Mouse (Mus musculus): ENCODE results near the gene Tomm40. TPM values are rescaled to one million over a fixed set of nuclear protein-coding genes. Genes with fewer than 3 reads are reported as not detected.
A peak's percentile ranks its signal among the peaks of the same experiment; 100 is the strongest.

Gene Tomm40
- polyA plus RNA-seq, 1 experiment = 64.2 TPM

- Histone ChIP-seq H3K4me3 (ENCODE audit: insufficient read depth, low read depth, low read length) (no peak overlapping the region), H3K27ac (replicated peaks; ENCODE audit: low read depth, low read length) (no peak overlapping the region), H3K4me1 (ENCODE audit: control insufficient read depth, insufficient read depth, insufficient read length, low read length) (peaks cover 3% of the 10 kb centered on the region; the same call in 1 of the 2 replicates)
Observed at GRCm38 (mm10) chr7:19673083-19673699, 42.0 kb downstream of the Tomm40 start.

GRCm38 (mm10) chr7:19671511-19671910 is 43.7 kb downstream of the Tomm40 start:
- no peak overlapping the region for H3K4me3 ChIP-seq (ENCODE audit: insufficient read depth, low read depth, low read length)
- H3K27ac ChIP-seq (replicated peaks; ENCODE audit: low read depth, low read length) = no peak overlapping the region
- peaks cover under 1% of the 10 kb centered on the region; the same call in 1 of the 2 replicates for H3K4me1 ChIP-seq (ENCODE audit: control insufficient read depth, insufficient read depth, insufficient read length, low read length)

GRCm38 (mm10) chr7:19668947-19669721 is 46.1 kb downstream of the Tomm40 start:
- H3K27ac ChIP-seq (replicated peaks; ENCODE audit: low read depth, low read length) = peak overlapping the region; percentile 88
- peak overlapping the region; percentile 16; the same call in 1 of the 2 replicates for H3K4me3 ChIP-seq (ENCODE audit: insufficient read depth, low read depth, low read length)
- H3K4me1 ChIP-seq (ENCODE audit: control insufficient read depth, insufficient read depth, insufficient read length, low read length) = no peaks in the 10 kb centered on the region

- Histone ChIP-seq H3K4me1 (ENCODE audit: control insufficient read depth, insufficient read depth, insufficient read length, low read length) (peaks cover 8% of the 10 kb centered on the region), H3K4me3 (ENCODE audit: insufficient read depth, low read depth, low read length) (no peak overlapping the region), H3K27ac (replicated peaks; ENCODE audit: low read depth, low read length) (peak overlapping the region; percentile 58)
Observed at GRCm38 (mm10) chr7:19667434-19667833, 47.8 kb downstream of the Tomm40 start.

- Histone ChIP-seq H3K27ac (replicated peaks; ENCODE audit: low read depth, low read length) (peak overlapping the region; percentile 58), H3K4me3 (ENCODE audit: insufficient read depth, low read depth, low read length) (no peak overlapping the region), H3K4me1 (ENCODE audit: control insufficient read depth, insufficient read depth, insufficient read length, low read length) (peaks cover 8% of the 10 kb centered on the region)
Observed at GRCm38 (mm10) chr7:19666750-19667149, 48.5 kb downstream of the Tomm40 start.

GRCm38 (mm10) chr7:19664955-19665841 is 50.0 kb downstream of the Tomm40 start, which contains the start of gene Clptm1:
Gene Clptm1, minus strand, starts transcription at chr7:19665033.
- Histone ChIP-seq H3K27ac (replicated peaks; ENCODE audit: low read depth, low read length) (peak within 1 kb of the TSS; percentile 94), H3K4me1 (ENCODE audit: control insufficient read depth, insufficient read depth, insufficient read length, low read length) (peaks cover 8% of the 10 kb centered on the region), H3K4me3 (ENCODE audit: insufficient read depth, low read depth, low read length) (peak within 1 kb of the TSS; percentile 86)

- Histone ChIP-seq H3K4me3 (ENCODE audit: insufficient read depth, low read depth, low read length) (peak overlapping the region; percentile 86), H3K4me1 (ENCODE audit: control insufficient read depth, insufficient read depth, insufficient read length, low read length) (peaks cover 8% of the 10 kb centered on the region), H3K27ac (replicated peaks; ENCODE audit: low read depth, low read length) (no peak overlapping the region; the same call in 1 of the 2 replicates)
Observed at GRCm38 (mm10) chr7:19664455-19664954, 50.7 kb downstream of the Tomm40 start.

GRCm38 (mm10) chr7:19663940-19664339 is 51.3 kb downstream of the Tomm40 start:
- no peak overlapping the region for H3K27ac ChIP-seq (replicated peaks; ENCODE audit: low read depth, low read length)
- peaks cover 8% of the 10 kb centered on the region for H3K4me1 ChIP-seq (ENCODE audit: control insufficient read depth, insufficient read depth, insufficient read length, low read length)
- H3K4me3 ChIP-seq (ENCODE audit: insufficient read depth, low read depth, low read length) = peak overlapping the region; percentile 86

- 0 out of 2 replicates have a peak, but pooled peaks cover 7% of the 10 kb centered on the region for H3K4me1 ChIP-seq (ENCODE audit: control insufficient read depth, insufficient read depth, insufficient read length, low read length)
- H3K27ac ChIP-seq (replicated peaks; ENCODE audit: low read depth, low read length) = no peak overlapping the region
- H3K4me3 ChIP-seq (ENCODE audit: insufficient read depth, low read depth, low read length) = no peak overlapping the region
Observed at GRCm38 (mm10) chr7:19652614-19653013, 62.6 kb downstream of the Tomm40 start.

Other genes with a start within 250 kb of the Tomm40 start
- gene Bloc1s3, start 207.1 kb downstream of the Tomm40 start, polyA plus RNA-seq (2012; ENCODE audit: insufficient read depth, insufficient read length, missing spikeins) = 3.4 and 4.0 TPM in 2 replicates
- 39.3 and 49.9 TPM in 2 replicates for gene Trappc6a, start 207.0 kb downstream of the Tomm40 start, polyA plus RNA-seq (2012; ENCODE audit: insufficient read depth, insufficient read length, missing spikeins)
- not detected in 2 replicates for gene Nkpd1, start 197.6 kb downstream of the Tomm40 start, polyA plus RNA-seq (2012; ENCODE audit: insufficient read depth, insufficient read length, missing spikeins)
- gene Ppp1r37, start 152.4 kb downstream of the Tomm40 start, polyA plus RNA-seq (2012; ENCODE audit: insufficient read depth, insufficient read length, missing spikeins) = 35.9 and 48.9 TPM in 2 replicates
- 0.67 and 0.75 TPM in 2 replicates for gene Zfp296, start 138.2 kb downstream of the Tomm40 start, polyA plus RNA-seq (2012; ENCODE audit: insufficient read depth, insufficient read length, missing spikeins)
- 44.2 and 47.4 TPM in 2 replicates for gene Gemin7, start 137.8 kb downstream of the Tomm40 start, polyA plus RNA-seq (2012; ENCODE audit: insufficient read depth, insufficient read length, missing spikeins)
- 9.6 and 17.9 TPM in 2 replicates for gene Clasrp, start 111.0 kb downstream of the Tomm40 start, polyA plus RNA-seq (2012; ENCODE audit: insufficient read depth, insufficient read length, missing spikeins)
- 7.1 and 10.5 TPM in 2 replicates for gene Relb, start 86.0 kb downstream of the Tomm40 start, polyA plus RNA-seq (2012; ENCODE audit: insufficient read depth, insufficient read length, missing spikeins)
- gene Clptm1, start 50.4 kb downstream of the Tomm40 start, polyA plus RNA-seq (2012; ENCODE audit: insufficient read depth, insufficient read length, missing spikeins) = 72.2 and 77.2 TPM in 2 replicates
- 1.7 TPM in 1 of 2 replicates, not detected in the other for gene Apoc2, start 37.5 kb downstream of the Tomm40 start, polyA plus RNA-seq (2012; ENCODE audit: insufficient read depth, insufficient read length, missing spikeins)
- not detected in 2 replicates for gene Gm44805, start 34.0 kb downstream of the Tomm40 start, polyA plus RNA-seq (2012; ENCODE audit: insufficient read depth, insufficient read length, missing spikeins)
- gene Apoc4, start 34.0 kb downstream of the Tomm40 start, polyA plus RNA-seq (2012; ENCODE audit: insufficient read depth, insufficient read length, missing spikeins) = not detected in 2 replicates
- 1,406 and 1,867 TPM in 2 replicates for gene Apoc1, start 22.8 kb downstream of the Tomm40 start, polyA plus RNA-seq (2012; ENCODE audit: insufficient read depth, insufficient read length, missing spikeins)
- gene Apoe, start 16.2 kb downstream of the Tomm40 start, polyA plus RNA-seq (2012; ENCODE audit: insufficient read depth, insufficient read length, missing spikeins) = 777 and 1,675 TPM in 2 replicates
- 36.0 and 38.3 TPM in 2 replicates for gene Nectin2, start 35.0 kb upstream of the Tomm40 start, polyA plus RNA-seq (2012; ENCODE audit: insufficient read depth, insufficient read length, missing spikeins)
- 7.6 and 20.8 TPM in 2 replicates for gene Bcam, start 55.6 kb upstream of the Tomm40 start, polyA plus RNA-seq (2012; ENCODE audit: insufficient read depth, insufficient read length, missing spikeins)
- gene Cblc, start 81.4 kb upstream of the Tomm40 start, polyA plus RNA-seq (2012; ENCODE audit: insufficient read depth, insufficient read length, missing spikeins) = 1.6 TPM in 1 of 2 replicates, not detected in the other
- gene Bcl3, start 107.3 kb upstream of the Tomm40 start, polyA plus RNA-seq (2012; ENCODE audit: insufficient read depth, insufficient read length, missing spikeins) = 14.7 and 24.3 TPM in 2 replicates
- not detected in 2 replicates for gene Gm19345, start 136.6 kb upstream of the Tomm40 start, polyA plus RNA-seq (2012; ENCODE audit: insufficient read depth, insufficient read length, missing spikeins)
- gene Ceacam16, start 145.9 kb upstream of the Tomm40 start, polyA plus RNA-seq (2012; ENCODE audit: insufficient read depth, insufficient read length, missing spikeins) = not detected in 2 replicates
- gene Ceacam19, start 172.5 kb upstream of the Tomm40 start, polyA plus RNA-seq (2012; ENCODE audit: insufficient read depth, insufficient read length, missing spikeins) = not detected in 2 replicates
- gene Pvr, start 205.7 kb upstream of the Tomm40 start, polyA plus RNA-seq (2012; ENCODE audit: insufficient read depth, insufficient read length, missing spikeins) = 7.3 and 9.2 TPM in 2 replicates
- gene Igsf23, start 235.3 kb upstream of the Tomm40 start, polyA plus RNA-seq (2012; ENCODE audit: insufficient read depth, insufficient read length, missing spikeins) = not detected in 2 replicates
- gene Ceacam20, start 250.0 kb upstream of the Tomm40 start, polyA plus RNA-seq (2012; ENCODE audit: insufficient read depth, insufficient read length, missing spikeins) = not detected in 2 replicates